Mouse (Mus musculus): ENCODE results near the gene Rgcc. TPM values are rescaled to one million over a fixed set of nuclear protein-coding genes. Genes with fewer than 3 reads are reported as not detected.

Gene Rgcc
- total RNA-seq, 1 experiment, result 0.71 TPM

- Histone ChIP-seq H3K9me3 (ENCODE audit: control insufficient read depth, insufficient read depth, low read depth, low read length) (no peaks in the 10 kb centered on the region), H3K36me3 (ENCODE audit: control insufficient read depth, insufficient read depth, low read length, poor library complexity, severe bottlenecking) (no peaks in the 10 kb centered on the region; the same call in 1 of the 2 replicates), H3K27ac (ENCODE audit: insufficient read depth, low read depth, low read length, poor library complexity, severe bottlenecking) (no peak overlapping the region), H3K4me1 (ENCODE audit: control insufficient read depth in 2 of 2, insufficient read depth in 2 of 2, low read length in 2 of 2, poor library complexity in 1 of 2) (peaks cover 14 to 18% of the 10 kb centered on the region in 2 experiments), H3K4me3 (ENCODE audit: insufficient read depth in 1 of 2, low read depth in 1 of 2, low read length in 2 of 2, poor library complexity in 1 of 2, severe bottlenecking in 1 of 2) (no peak overlapping the region), H3K9ac (ENCODE audit: insufficient read depth, low read depth, low read length, poor library complexity, severe bottlenecking) (no peak overlapping the region)
- TF ChIP-seq ZC3H11A (IDR thresholded peaks at IDR 0.05; ENCODE audit: borderline replicate concordance, low read depth, low read length), result no peak
- in situ Hi-C loops (cut with MboI; ENCODE audit: low sequenced_read_pairs in 2 of 2, unreplicated experiment in 2 of 2), result no loop called here
- no peak for DNase-seq (ENCODE audit: low read depth, low spot score)
These were observed 22.5 kb downstream of the Rgcc start for GRCm38 (mm10) chr14:79278927-79279326.

DNA sequence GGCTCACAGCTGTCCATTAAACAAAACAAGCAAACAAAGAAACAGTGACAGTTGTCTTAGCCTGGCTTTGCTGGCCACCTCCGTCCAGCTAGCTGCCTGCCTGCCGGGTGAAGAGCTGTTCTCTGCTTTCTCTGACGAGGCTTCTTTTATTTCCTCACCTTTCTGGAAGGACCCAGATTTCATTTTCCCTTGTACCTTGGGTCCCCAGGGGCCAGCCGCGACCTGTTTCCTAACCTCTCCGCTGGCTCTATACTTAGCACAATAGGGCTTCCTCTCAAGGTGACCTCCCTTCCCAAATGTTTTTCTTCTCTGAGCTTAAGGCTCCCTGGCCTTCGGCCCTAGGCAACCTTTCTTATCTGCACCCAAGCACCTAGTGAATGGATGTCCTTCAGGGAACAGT, 23.5 kb downstream of the Rgcc start:
- in situ Hi-C loops (cut with MboI; ENCODE audit: low sequenced_read_pairs in 2 of 2, unreplicated experiment in 2 of 2), result no loop called here

DNA sequence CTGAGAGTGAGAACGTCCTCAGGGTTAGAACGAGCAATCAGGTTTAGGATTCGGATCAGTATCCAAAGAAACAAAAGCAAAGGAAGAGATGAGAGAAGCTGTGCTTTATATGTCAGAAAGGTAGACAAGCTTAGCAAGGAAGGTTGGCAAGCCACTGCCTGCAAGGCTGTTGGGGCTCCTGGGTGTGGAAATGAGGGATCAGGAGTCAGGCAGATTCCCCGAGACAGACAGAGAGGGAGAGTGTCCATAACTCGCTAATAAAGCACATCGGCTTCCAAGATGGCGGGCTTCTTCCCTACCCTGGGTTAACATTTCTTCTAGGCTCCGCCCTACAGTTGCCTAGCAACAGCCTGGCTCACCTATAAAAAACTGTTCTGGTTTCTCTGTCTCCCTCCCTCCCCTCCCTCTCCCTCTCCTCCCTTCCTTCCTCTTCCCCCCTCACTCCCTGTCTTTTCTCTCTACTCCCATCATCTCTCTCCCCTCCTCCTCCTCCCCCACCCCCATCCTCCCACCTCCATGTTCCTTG, 25.5 kb downstream of the Rgcc start:
- Histone ChIP-seq H3K4me3 (ENCODE audit: insufficient read depth in 1 of 2, low read depth in 1 of 2, low read length in 2 of 2, poor library complexity in 1 of 2, severe bottlenecking in 1 of 2) (no peak overlapping the region), H3K36me3 (ENCODE audit: control insufficient read depth, insufficient read depth, low read length, poor library complexity, severe bottlenecking) (no peaks in the 10 kb centered on the region; the same call in 1 of the 2 replicates), H3K4me1 (ENCODE audit: control insufficient read depth in 2 of 2, insufficient read depth in 2 of 2, low read length in 2 of 2, poor library complexity in 1 of 2) (peaks cover 18 to 19% of the 10 kb centered on the region in 2 experiments), H3K9me3 (ENCODE audit: control insufficient read depth, insufficient read depth, low read depth, low read length) (no peaks in the 10 kb centered on the region), H3K9ac (ENCODE audit: insufficient read depth, low read depth, low read length, poor library complexity, severe bottlenecking) (no peak overlapping the region), H3K27ac (ENCODE audit: insufficient read depth, low read depth, low read length, poor library complexity, severe bottlenecking) (no peak overlapping the region)
- in situ Hi-C loops (cut with MboI; ENCODE audit: low sequenced_read_pairs in 2 of 2, unreplicated experiment in 2 of 2), result no loop called here
- TF ChIP-seq ZNF384 (IDR thresholded peaks at IDR 0.05; ENCODE audit: low read depth, low read length) (0 out of 2 replicates have a peak, but pooled peaks have one; percentile 42), CHD2 (IDR thresholded peaks at IDR 0.05; ENCODE audit: low read depth, low read length) (no peak)
- DNase-seq (ENCODE audit: low read depth, low spot score), result peak; percentile 54

More for the DNA sequence above, 23.5 kb downstream of the Rgcc start:
- H3K9ac ChIP-seq (ENCODE audit: insufficient read depth, low read depth, low read length, poor library complexity, severe bottlenecking), result no peak overlapping the region
- H3K9me3 ChIP-seq (ENCODE audit: control insufficient read depth, insufficient read depth, low read depth, low read length), result no peaks in the 10 kb centered on the region
- H3K4me1 ChIP-seq (ENCODE audit: control insufficient read depth in 2 of 2, insufficient read depth in 2 of 2, low read length in 2 of 2, poor library complexity in 1 of 2), result peaks cover 18 to 19% of the 10 kb centered on the region in 2 experiments
- DNase-seq (ENCODE audit: low read depth, low spot score), result no peak
- H3K36me3 ChIP-seq (ENCODE audit: control insufficient read depth, insufficient read depth, low read length, poor library complexity, severe bottlenecking), result no peaks in the 10 kb centered on the region; the same call in 1 of the 2 replicates
- TF ChIP-seq CHD2 (IDR thresholded peaks at IDR 0.05; ENCODE audit: low read depth, low read length) (no peak), ZNF384 (IDR thresholded peaks at IDR 0.05; ENCODE audit: low read depth, low read length) (no peak), MAFK (IDR thresholded peaks at IDR 0.05; ENCODE audit: insufficient read depth, low read depth, low read length) (no peak), ZC3H11A (IDR thresholded peaks at IDR 0.05; ENCODE audit: borderline replicate concordance, low read depth, low read length) (no peak), HCFC1 (IDR thresholded peaks at IDR 0.05; ENCODE audit: borderline replicate concordance, insufficient read depth, low read length) (no peak)
- H3K27ac ChIP-seq (ENCODE audit: insufficient read depth, low read depth, low read length, poor library complexity, severe bottlenecking), result no peak overlapping the region
- no peak overlapping the region for H3K4me3 ChIP-seq (ENCODE audit: insufficient read depth in 1 of 2, low read depth in 1 of 2, low read length in 2 of 2, poor library complexity in 1 of 2, severe bottlenecking in 1 of 2)

- no peak for TF ChIP-seq MAFK (IDR thresholded peaks at IDR 0.05; ENCODE audit: insufficient read depth, low read depth, low read length)
- TF ChIP-seq HCFC1 (IDR thresholded peaks at IDR 0.05; ENCODE audit: borderline replicate concordance, insufficient read depth, low read length), result no peak
- no peak for TF ChIP-seq ZNF384 (IDR thresholded peaks at IDR 0.05; ENCODE audit: low read depth, low read length)
- no peak for TF ChIP-seq ZC3H11A (IDR thresholded peaks at IDR 0.05; ENCODE audit: borderline replicate concordance, low read depth, low read length)
- no peak for TF ChIP-seq CHD2 (IDR thresholded peaks at IDR 0.05; ENCODE audit: low read depth, low read length)
- Histone ChIP-seq H3K4me3 (ENCODE audit: insufficient read depth in 1 of 2, low read depth in 1 of 2, low read length in 2 of 2, poor library complexity in 1 of 2, severe bottlenecking in 1 of 2) (no peak overlapping the region), H3K9ac (ENCODE audit: insufficient read depth, low read depth, low read length, poor library complexity, severe bottlenecking) (no peak overlapping the region), H3K27ac (ENCODE audit: insufficient read depth, low read depth, low read length, poor library complexity, severe bottlenecking) (no peak overlapping the region), H3K36me3 (ENCODE audit: control insufficient read depth, insufficient read depth, low read length, poor library complexity, severe bottlenecking) (no peaks in the 10 kb centered on the region; the same call in 1 of the 2 replicates), H3K4me1 (ENCODE audit: control insufficient read depth in 2 of 2, insufficient read depth in 2 of 2, low read length in 2 of 2, poor library complexity in 1 of 2) (peaks cover 18 to 19% of the 10 kb centered on the region in 2 experiments), H3K9me3 (ENCODE audit: control insufficient read depth, insufficient read depth, low read depth, low read length) (no peaks in the 10 kb centered on the region)
- DNase-seq (ENCODE audit: low read depth, low spot score), result no peak
- in situ Hi-C loops (cut with MboI; ENCODE audit: low sequenced_read_pairs in 2 of 2, unreplicated experiment in 2 of 2), result no loop called here
These were observed 26.0 kb downstream of the Rgcc start for GRCm38 (mm10) chr14:79275441-79275840.
